In the genomic region with DNA sequence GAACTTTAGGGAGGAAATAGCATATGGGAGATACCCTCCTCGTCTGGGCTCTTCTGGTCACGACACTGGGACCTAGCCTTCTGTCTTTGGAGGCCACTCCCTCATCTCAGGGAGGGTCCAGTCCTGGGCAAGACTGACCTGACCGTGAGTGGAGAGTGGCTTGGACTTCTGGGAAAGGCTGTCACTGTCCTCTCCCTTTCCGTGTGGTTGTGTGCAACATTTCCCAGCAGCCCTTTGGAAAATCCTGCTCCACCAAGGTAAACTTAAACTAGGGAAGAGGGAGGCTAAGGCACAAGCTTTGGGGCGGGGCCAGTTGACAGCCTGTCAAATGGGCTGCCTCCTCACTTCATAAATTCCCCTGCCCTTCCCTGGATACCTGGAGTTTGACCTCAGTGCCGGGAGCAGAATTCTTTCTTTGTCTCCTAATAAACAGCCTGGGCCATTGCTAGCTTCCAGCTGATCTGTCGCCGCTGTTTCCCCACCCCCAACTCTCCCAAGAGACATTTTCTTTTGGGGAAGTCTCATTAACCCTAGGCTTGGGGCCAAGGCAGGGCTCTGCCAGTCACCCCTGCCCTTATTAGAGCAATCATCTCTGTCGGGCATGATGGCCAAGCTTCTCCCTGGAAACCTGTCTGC, we compare ENCODE assay signal across 10 mouse cellular contexts. TPM values are rescaled to one million over a fixed set of nuclear protein-coding genes. Genes with fewer than 3 reads are reported as not detected.
DNase-seq lines count a peak whose midpoint lies in the region; ATAC-seq lines count a peak whose summit lies in the region.
"Had no signal": no experiment of that assay in that cellular context is flagged by ENCODE, and none has a peak within 500 bp of the region (broad histone marks: within the 10 kb centered on the region; RNA-seq: fewer than 3 reads in every experiment).

No protein-coding gene starts in this region.

- H3K4me3 ChIP-seq in intestine, embryonic 16.5 days (ENCODE audit: low read length) = no peak overlapping the region
- no peak overlapping the region for H3K4me3 ChIP-seq in limb, embryonic 13.5 days
- H3K4me3 ChIP-seq: heart, embryonic 13.5 days had no signal

- 17% methylated on average over 9 of the region's 9 CpGs for WGBS in intestine, embryonic 16.5 days
- 12% methylated on average over 9 of the region's 9 CpGs for WGBS in limb, embryonic 13.5 days

- H3K4me1 ChIP-seq in intestine, embryonic 16.5 days (ENCODE audit: control insufficient read depth, insufficient read depth, low read length) = peaks cover 20% of the 10 kb centered on the region
- peaks cover 60% of the 10 kb centered on the region for H3K4me1 ChIP-seq in limb, embryonic 13.5 days

- peak; percentile 89 for ATAC-seq in intestine, embryonic 16.5 days
- ATAC-seq in limb, embryonic 13.5 days (ENCODE audit: low FRiP score, low read depth) = no peak

- no peaks in the 10 kb centered on the region for H3K36me3 ChIP-seq in intestine, embryonic 16.5 days (ENCODE audit: control insufficient read depth, insufficient read depth, low read length)
- no peaks in the 10 kb centered on the region for H3K36me3 ChIP-seq in limb, embryonic 13.5 days
- H3K36me3 ChIP-seq: heart, embryonic 13.5 days had no signal

- peak overlapping the region; percentile 45 for H3K4me2 ChIP-seq in intestine, embryonic 16.5 days (ENCODE audit: low read depth, low read length)
- H3K4me2 ChIP-seq in limb, embryonic 13.5 days (replicated peaks) = no peak overlapping the region; the same call in 1 of the 2 replicates
- H3K4me2 ChIP-seq: heart, embryonic 13.5 days had no signal

- peak; percentile 69 for DNase-seq in adrenal gland, postnatal 14 days
- DNase-seq in adrenal gland, postnatal 4 days (ENCODE audit: low spot score in 2 of 2) = no peak
- peak; percentile 9 to 56 for DNase-seq in adrenal gland, postnatal 36 days
- no peak for DNase-seq in spleen, adult 12 weeks (ENCODE audit: low spot score)
- no peak for DNase-seq in thymus, postnatal 10 days (ENCODE audit: low spot score in 2 of 2)
- DNase-seq in ovary, postnatal 14 days (ENCODE audit: low spot score) = no peak
- DNase-seq: left cerebral cortex, postnatal 4 days had no signal

- no peaks in the 10 kb centered on the region for H3K27me3 ChIP-seq in intestine, embryonic 16.5 days (replicated peaks; ENCODE audit: control insufficient read depth, insufficient read depth, low read length)
- H3K27me3 ChIP-seq in limb, embryonic 13.5 days = no peaks in the 10 kb centered on the region
- H3K27me3 ChIP-seq: heart, embryonic 13.5 days had no signal

- H3K9me3 ChIP-seq in intestine, embryonic 16.5 days (ENCODE audit: control insufficient read depth, low read length) = no peaks in the 10 kb centered on the region
- no peaks in the 10 kb centered on the region for H3K9me3 ChIP-seq in limb, embryonic 13.5 days
- H3K9me3 ChIP-seq: heart, embryonic 13.5 days had no signal

- H3K9ac ChIP-seq in intestine, embryonic 16.5 days (ENCODE audit: low read depth, low read length) = peak overlapping the region; percentile 48; the same call in 1 of the 2 replicates
- H3K9ac ChIP-seq in limb, embryonic 13.5 days = 0 out of 2 replicates have a peak overlapping the region, but pooled peaks have one; percentile 19
- H3K9ac ChIP-seq: heart, embryonic 13.5 days had no signal

- H3K27ac ChIP-seq in intestine, embryonic 16.5 days (ENCODE audit: low read length) = peak overlapping the region; percentile 80
- H3K27ac ChIP-seq in limb, embryonic 13.5 days = peak overlapping the region; percentile 52; the same call in 1 of the 2 replicates
- H3K27ac ChIP-seq: heart, embryonic 13.5 days had no signal

RNA-seq across cellular contexts. Expression of a gene that starts 51.0 kb away (rescaled TPM):
- 14.9 and 15.6 TPM in 2 replicates for total RNA-seq in adrenal gland, postnatal 14 days (2021)
- total RNA-seq in adrenal gland, postnatal 4 days (2021) = 10 to 100 TPM; 17.8 to 18.7 TPM
- 10 to 100 TPM; 17.7 to 19.0 TPM for total RNA-seq in adrenal gland, postnatal 36 days (2021)
- polyA plus RNA-seq in intestine, embryonic 16.5 days (2015; fragmentation: Nextera tagmentation; extraction: Ambion mirVana) = 30.8 and 36.2 TPM in 2 replicates
- 29.6 and 31.9 TPM in 2 replicates for polyA plus RNA-seq in limb, embryonic 13.5 days (2015; fragmentation: Nextera tagmentation; extraction: Ambion mirVana)

RNA-seq across cellular contexts. Expression of a gene that starts 51.0 kb away (rescaled TPM):
- 10.3 and 12.4 TPM in 2 replicates for total RNA-seq in adrenal gland, postnatal 14 days (2021)
- total RNA-seq in adrenal gland, postnatal 4 days (2021) = 10 to 100 TPM; 12.8 to 13.3 TPM
- 10 to 100 TPM; 11.4 to 14.0 TPM for total RNA-seq in adrenal gland, postnatal 36 days (2021)
- polyA plus RNA-seq in intestine, embryonic 16.5 days (2015; fragmentation: Nextera tagmentation; extraction: Ambion mirVana) = 58.2 and 58.9 TPM in 2 replicates
- polyA plus RNA-seq in limb, embryonic 13.5 days (2015; fragmentation: Nextera tagmentation; extraction: Ambion mirVana) = 54.2 and 58.2 TPM in 2 replicates

Comparison
In these comparisons a context has a peak if more than half of its experiments do, and no peak if none do; other contexts are left out.
1. DNase-seq: peak in adrenal gland, postnatal 14 days (single experiment) and adrenal gland, postnatal 36 days (2 of 2); none in adrenal gland, postnatal 4 days (0 of 2), spleen, adult 12 weeks (single experiment), thymus, postnatal 10 days (0 of 2) and ovary, postnatal 14 days (single experiment).